Mouse (Mus musculus): ENCODE data around the gene Hist4h4. TPM values are rescaled to one million over a fixed set of nuclear protein-coding genes. Genes with fewer than 3 reads are reported as not detected.

The Hist4h4 gene
- polyA plus RNA-seq (2015; fragmentation: Nextera tagmentation; extraction: Ambion mirVana): 0.40 and 0.49 TPM in 2 replicates

DNA sequence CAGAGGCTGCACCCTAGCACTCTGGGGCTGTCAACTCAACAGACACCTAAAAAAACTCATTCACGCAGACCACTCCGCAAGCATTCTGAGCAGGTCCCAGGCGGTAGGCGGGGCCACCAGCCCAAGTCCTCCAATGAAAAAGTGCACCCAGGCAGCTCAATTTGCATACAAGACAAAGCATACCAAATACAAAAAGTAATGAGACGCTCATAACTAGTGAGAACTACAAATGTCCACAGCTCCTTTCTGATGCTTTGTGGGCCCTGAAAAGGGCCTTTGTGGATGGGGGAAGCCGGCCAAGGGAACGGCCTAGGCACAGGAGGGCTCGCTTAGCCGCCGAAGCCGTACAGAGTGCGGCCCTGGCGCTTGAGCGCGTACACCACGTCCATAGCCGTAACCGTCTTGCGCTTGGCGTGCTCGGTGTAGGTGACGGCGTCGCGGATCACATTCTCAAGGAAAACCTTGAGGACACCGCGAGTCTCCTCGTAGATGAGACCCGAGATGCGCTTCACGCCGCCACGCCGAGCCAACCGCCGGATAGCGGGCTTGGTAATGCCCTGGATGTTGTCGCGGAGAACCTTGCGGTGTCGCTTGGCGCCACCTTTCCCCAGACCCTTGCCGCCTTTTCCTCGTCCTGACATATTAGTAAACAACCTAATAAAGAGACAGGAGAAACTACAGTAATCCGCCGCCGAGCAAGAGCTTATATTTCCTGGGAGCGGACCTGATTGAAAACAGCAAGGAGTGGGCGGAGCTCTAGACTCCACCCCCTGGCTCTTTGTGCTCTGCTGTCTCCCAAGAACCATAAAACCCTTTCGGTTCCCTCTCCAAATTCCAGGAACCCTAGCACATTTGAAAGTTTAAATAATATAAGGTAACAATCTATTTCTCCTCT lies at the start of gene Hist4h4:
Hist4h4 (minus strand) TSS at position 677 of the 895 bp plus-strand sequence.
- Histone ChIP-seq H3K4me1 (ENCODE audit: control insufficient read depth, insufficient read depth, low read length) (peaks cover 13% of the 10 kb centered on the region), H3K9me3 (ENCODE audit: control insufficient read depth, low read length) (no peaks in the 10 kb centered on the region), H3K4me3 (ENCODE audit: low read length) (peak within 1 kb of the TSS; percentile 81), H3K9ac (ENCODE audit: low read depth, low read length) (peak within 1 kb of the TSS; percentile 98), H3K4me2 (ENCODE audit: low read depth, low read length) (peak within 1 kb of the TSS; percentile 88), H3K36me3 (ENCODE audit: control insufficient read depth, insufficient read depth, low read length) (no peaks in the 10 kb centered on the region), H3K27ac (ENCODE audit: low read length) (peak within 1 kb of the TSS; percentile 100), H3K27me3 (replicated peaks; ENCODE audit: control insufficient read depth, insufficient read depth, low read length) (no peaks in the 10 kb centered on the region)
- under 1% methylated on average over 50 of the region's 50 CpGs for WGBS
- ATAC-seq: peak; percentile 66

DNA sequence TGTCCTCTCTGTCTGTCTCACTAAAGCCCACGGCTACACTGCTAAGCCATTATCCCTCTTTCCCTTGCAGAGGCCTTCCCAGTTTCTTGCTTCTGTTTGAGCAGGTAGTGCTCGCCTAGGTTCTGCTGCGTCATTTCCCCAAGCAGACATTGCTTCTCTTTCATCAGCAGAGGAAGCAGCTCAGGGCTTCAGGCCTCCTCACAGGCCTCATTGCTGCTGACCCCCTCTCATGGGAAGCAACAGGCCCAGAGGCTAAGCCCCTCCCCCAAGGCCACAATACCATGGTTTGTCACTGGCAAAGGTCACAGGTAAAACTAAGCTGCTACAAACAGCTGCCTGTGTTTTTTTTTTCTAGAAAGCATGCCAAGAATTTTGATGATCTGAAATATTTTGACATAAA lies 48.5 kb upstream of the Hist4h4 start:
- no peak overlapping the region for H3K4me2 ChIP-seq (ENCODE audit: low read depth, low read length)
- H3K9me3 ChIP-seq (ENCODE audit: control insufficient read depth, low read length): no peaks in the 10 kb centered on the region
- H3K4me3 ChIP-seq (ENCODE audit: low read length): no peak overlapping the region
- no peak overlapping the region for H3K27ac ChIP-seq (ENCODE audit: low read length)
- 52% methylated on average over 3 of the region's 3 CpGs for WGBS
- no peaks in the 10 kb centered on the region for H3K27me3 ChIP-seq (replicated peaks; ENCODE audit: control insufficient read depth, insufficient read depth, low read length)
- peaks cover 18% of the 10 kb centered on the region for H3K4me1 ChIP-seq (ENCODE audit: control insufficient read depth, insufficient read depth, low read length)
- H3K36me3 ChIP-seq (ENCODE audit: control insufficient read depth, insufficient read depth, low read length): no peaks in the 10 kb centered on the region
- no peak overlapping the region for H3K9ac ChIP-seq (ENCODE audit: low read depth, low read length)
- ATAC-seq: no peak

DNA sequence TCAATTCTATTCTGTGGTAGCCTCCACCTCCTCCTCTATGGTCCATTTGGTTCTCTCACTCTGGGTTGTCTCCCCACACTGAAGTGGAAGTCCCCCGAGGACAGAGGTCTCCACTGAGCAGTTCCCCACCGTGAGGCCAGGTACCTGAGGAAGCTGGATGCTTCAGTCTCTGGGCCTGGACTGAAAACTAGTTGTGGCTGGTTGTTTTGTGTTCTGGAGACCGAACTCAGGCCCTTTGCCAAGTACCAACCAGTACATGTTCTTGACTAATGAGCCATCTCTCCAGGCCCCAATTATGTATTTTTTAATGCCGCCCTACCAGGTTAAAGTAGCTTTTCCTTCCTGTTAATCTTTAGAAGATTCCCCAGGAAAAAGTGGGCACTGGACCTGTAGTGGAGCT lies 48.1 kb upstream of the Hist4h4 start:
- no peaks in the 10 kb centered on the region for H3K36me3 ChIP-seq (ENCODE audit: control insufficient read depth, insufficient read depth, low read length)
- no peak overlapping the region for H3K4me2 ChIP-seq (ENCODE audit: low read depth, low read length)
- no peak overlapping the region for H3K27ac ChIP-seq (ENCODE audit: low read length)
- H3K9ac ChIP-seq (ENCODE audit: low read depth, low read length): no peak overlapping the region
- H3K9me3 ChIP-seq (ENCODE audit: control insufficient read depth, low read length): no peaks in the 10 kb centered on the region
- no peak for ATAC-seq
- no peaks in the 10 kb centered on the region for H3K27me3 ChIP-seq (replicated peaks; ENCODE audit: control insufficient read depth, insufficient read depth, low read length)
- 81% methylated on average over 4 of the region's 4 CpGs for WGBS
- peaks cover 14% of the 10 kb centered on the region for H3K4me1 ChIP-seq (ENCODE audit: control insufficient read depth, insufficient read depth, low read length)
- H3K4me3 ChIP-seq (ENCODE audit: low read length): no peak overlapping the region

DNA sequence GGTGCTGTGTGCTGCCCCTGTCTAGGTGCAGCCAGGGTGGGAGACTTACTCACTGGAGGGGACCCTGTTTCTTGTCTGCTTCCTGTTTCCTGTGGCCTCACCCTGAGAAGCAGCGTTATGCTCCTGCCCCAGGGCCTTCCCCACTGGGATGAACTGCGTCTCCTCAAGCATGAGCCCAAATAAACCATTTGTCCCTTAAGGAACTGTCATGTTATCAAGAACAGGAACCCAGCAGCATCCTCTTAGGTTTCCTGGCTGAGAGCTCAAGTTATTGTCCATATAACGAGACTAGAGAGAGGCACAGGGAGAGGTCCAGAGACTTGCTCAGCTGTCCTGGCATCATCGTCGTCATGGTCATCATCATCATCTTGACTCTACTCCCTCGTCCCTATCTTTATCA lies 46.1 kb upstream of the Hist4h4 start:
- no peak overlapping the region for H3K27ac ChIP-seq (ENCODE audit: low read length)
- H3K4me1 ChIP-seq (ENCODE audit: control insufficient read depth, insufficient read depth, low read length): 0 out of 2 replicates have a peak, but pooled peaks cover 3% of the 10 kb centered on the region
- no peaks in the 10 kb centered on the region for H3K27me3 ChIP-seq (replicated peaks; ENCODE audit: control insufficient read depth, insufficient read depth, low read length)
- WGBS: 75% methylated on average over 6 of the region's 6 CpGs
- no peak overlapping the region for H3K9ac ChIP-seq (ENCODE audit: low read depth, low read length)
- H3K4me2 ChIP-seq (ENCODE audit: low read depth, low read length): no peak overlapping the region
- no peaks in the 10 kb centered on the region for H3K9me3 ChIP-seq (ENCODE audit: control insufficient read depth, low read length)
- H3K4me3 ChIP-seq (ENCODE audit: low read length): no peak overlapping the region
- no peak for ATAC-seq
- H3K36me3 ChIP-seq (ENCODE audit: control insufficient read depth, insufficient read depth, low read length): no peaks in the 10 kb centered on the region

DNA sequence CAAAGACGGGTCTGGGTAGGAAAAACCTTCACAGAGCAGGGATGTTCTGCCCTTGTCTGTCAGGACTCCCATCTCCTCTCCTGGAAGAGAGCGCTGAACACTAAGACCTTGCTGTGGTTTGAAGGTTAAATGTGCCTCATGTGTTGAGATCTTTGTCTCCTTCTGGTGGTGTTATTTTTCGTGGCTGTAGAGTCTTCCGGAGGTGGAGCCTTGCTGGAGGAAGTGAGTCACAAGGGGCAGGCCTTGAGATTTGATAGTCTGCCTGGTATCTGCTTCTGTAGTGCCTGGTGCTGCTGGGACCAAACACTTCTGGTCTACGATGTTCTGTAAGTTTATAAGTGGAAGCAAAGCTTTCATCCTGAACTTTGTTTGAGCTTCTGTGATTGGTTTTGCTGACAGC lies 44.8 kb upstream of the Hist4h4 start:
- 0 out of 2 replicates have a peak, but pooled peaks cover 3% of the 10 kb centered on the region for H3K4me1 ChIP-seq (ENCODE audit: control insufficient read depth, insufficient read depth, low read length)
- H3K9ac ChIP-seq (ENCODE audit: low read depth, low read length): no peak overlapping the region
- no peaks in the 10 kb centered on the region for H3K27me3 ChIP-seq (replicated peaks; ENCODE audit: control insufficient read depth, insufficient read depth, low read length)
- no peak overlapping the region for H3K4me2 ChIP-seq (ENCODE audit: low read depth, low read length)
- H3K27ac ChIP-seq (ENCODE audit: low read length): no peak overlapping the region
- no peaks in the 10 kb centered on the region for H3K36me3 ChIP-seq (ENCODE audit: control insufficient read depth, insufficient read depth, low read length)
- no peaks in the 10 kb centered on the region for H3K9me3 ChIP-seq (ENCODE audit: control insufficient read depth, low read length)
- ATAC-seq: no peak
- no peak overlapping the region for H3K4me3 ChIP-seq (ENCODE audit: low read length)
- WGBS: 85% methylated on average over 5 of the region's 5 CpGs

DNA sequence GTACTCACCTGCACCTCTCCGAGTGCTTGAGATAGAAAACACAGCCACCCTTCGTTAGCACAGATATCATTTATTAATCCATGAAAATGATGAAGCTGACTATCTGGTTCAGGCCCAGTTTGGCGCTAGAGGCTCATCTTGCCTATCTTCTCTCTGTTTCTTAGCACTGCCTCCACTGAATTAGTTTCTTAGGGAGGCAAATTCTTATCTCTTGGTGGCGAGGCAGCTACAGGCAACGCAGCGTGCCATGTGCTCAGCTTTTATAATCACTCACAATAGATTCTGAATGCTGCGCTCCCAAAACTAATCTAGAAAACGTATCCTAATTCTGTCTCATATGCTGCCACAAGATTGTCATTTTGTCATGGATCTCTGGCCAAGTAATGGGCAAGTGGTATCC lies 44.2 kb upstream of the Hist4h4 start:
- Histone ChIP-seq H3K27ac (ENCODE audit: low read length) (no peak overlapping the region), H3K4me1 (ENCODE audit: control insufficient read depth, insufficient read depth, low read length) (0 out of 2 replicates have a peak, but pooled peaks cover 3% of the 10 kb centered on the region), H3K36me3 (ENCODE audit: control insufficient read depth, insufficient read depth, low read length) (no peaks in the 10 kb centered on the region), H3K4me3 (ENCODE audit: low read length) (no peak overlapping the region), H3K9me3 (ENCODE audit: control insufficient read depth, low read length) (no peaks in the 10 kb centered on the region), H3K27me3 (replicated peaks; ENCODE audit: control insufficient read depth, insufficient read depth, low read length) (no peaks in the 10 kb centered on the region), H3K9ac (ENCODE audit: low read depth, low read length) (no peak overlapping the region), H3K4me2 (ENCODE audit: low read depth, low read length) (no peak overlapping the region)
- 84% methylated on average over 8 of the region's 8 CpGs for WGBS
- no peak for ATAC-seq

DNA sequence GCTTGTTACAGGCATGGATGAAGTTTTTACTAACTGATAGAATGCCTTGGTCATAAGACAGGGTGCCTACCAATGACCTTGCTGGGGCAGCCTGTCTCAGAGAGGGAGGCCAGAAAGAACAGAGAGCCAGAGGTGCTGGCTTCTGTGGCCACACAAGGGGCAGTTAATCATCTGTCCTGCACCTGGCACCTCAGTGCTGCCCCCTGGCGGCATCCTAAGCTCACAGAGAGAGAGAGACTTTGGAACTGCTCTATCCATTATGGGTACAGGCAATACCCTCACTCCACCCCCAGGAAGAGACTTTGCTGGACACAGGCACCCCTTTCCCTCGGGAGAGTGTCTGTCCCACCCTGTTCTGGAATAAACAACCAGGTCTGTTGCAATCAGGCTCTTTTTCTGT lies 43.6 kb upstream of the Hist4h4 start:
- Histone ChIP-seq H3K27ac (ENCODE audit: low read length) (no peak overlapping the region), H3K9ac (ENCODE audit: low read depth, low read length) (no peak overlapping the region), H3K27me3 (replicated peaks; ENCODE audit: control insufficient read depth, insufficient read depth, low read length) (no peaks in the 10 kb centered on the region), H3K9me3 (ENCODE audit: control insufficient read depth, low read length) (no peaks in the 10 kb centered on the region), H3K4me1 (ENCODE audit: control insufficient read depth, insufficient read depth, low read length) (0 out of 2 replicates have a peak, but pooled peaks cover 3% of the 10 kb centered on the region), H3K4me2 (ENCODE audit: low read depth, low read length) (no peak overlapping the region), H3K36me3 (ENCODE audit: control insufficient read depth, insufficient read depth, low read length) (no peaks in the 10 kb centered on the region), H3K4me3 (ENCODE audit: low read length) (no peak overlapping the region)
- peak; percentile 31; the same call in 1 of the 2 replicates for ATAC-seq
- 8% methylated on average over 2 of the region's 2 CpGs for WGBS

DNA sequence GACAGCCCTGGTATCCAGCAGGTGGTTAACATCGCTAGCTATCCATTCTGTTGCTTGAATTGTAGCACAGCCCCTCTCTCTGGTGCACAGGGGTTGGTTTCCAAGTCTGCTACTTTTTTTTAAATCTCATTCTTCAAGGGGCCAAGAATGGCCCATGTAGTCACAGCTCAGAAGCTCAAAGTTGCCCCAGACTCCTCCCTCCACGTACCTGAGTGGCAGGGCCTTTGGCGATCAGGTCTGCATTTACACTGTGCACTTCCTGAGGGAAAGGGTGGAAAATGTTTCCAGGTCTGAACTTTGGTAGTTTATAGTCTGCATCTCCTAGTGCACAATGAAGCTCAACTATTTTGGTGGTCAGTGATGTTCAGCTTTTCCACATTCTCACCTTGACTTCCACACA lies 43.1 kb upstream of the Hist4h4 start:
- Histone ChIP-seq H3K4me3 (ENCODE audit: low read length) (no peak overlapping the region), H3K4me1 (ENCODE audit: control insufficient read depth, insufficient read depth, low read length) (no peaks in the 10 kb centered on the region), H3K27me3 (replicated peaks; ENCODE audit: control insufficient read depth, insufficient read depth, low read length) (no peaks in the 10 kb centered on the region), H3K27ac (ENCODE audit: low read length) (no peak overlapping the region), H3K4me2 (ENCODE audit: low read depth, low read length) (no peak overlapping the region), H3K36me3 (ENCODE audit: control insufficient read depth, insufficient read depth, low read length) (no peaks in the 10 kb centered on the region), H3K9me3 (ENCODE audit: control insufficient read depth, low read length) (no peaks in the 10 kb centered on the region), H3K9ac (ENCODE audit: low read depth, low read length) (no peak overlapping the region)
- no peak for ATAC-seq
- 89% methylated on average over 3 of the region's 3 CpGs for WGBS

DNA sequence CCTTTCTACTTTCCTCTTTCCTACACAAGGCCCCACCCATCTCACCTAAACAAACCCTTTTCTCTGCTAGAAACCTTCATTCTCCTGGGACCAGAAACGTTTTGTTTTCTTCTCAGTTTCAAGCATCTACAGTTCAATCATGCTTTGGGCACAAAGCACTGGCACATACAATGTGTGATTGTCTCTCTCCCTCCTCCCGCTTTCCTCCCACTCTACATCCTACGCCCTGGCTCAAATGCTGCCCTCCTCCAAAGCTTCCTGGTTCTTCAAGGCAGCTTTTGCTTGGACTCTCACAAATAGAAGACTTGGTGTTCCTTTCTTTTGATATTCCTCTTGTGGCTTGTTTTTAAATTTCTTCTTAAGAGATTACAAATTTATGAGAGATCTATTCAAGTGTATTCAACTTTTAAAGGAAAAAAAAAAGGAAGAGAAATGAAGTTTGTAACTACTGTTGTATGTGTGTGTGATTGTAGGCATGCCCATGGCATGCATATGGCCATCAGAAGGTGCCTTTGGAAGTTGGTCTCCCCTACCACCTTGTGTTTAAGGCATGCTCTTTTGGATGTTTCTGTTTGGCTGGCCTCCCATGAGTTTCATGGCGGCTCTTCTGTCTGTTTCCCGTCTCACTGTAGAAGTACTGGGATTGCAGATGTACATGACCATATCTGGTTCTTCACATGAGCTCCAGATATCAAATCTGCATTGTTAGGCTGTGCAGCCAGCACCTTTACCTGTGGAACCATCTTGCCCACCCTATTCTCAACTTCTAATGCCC lies 41.7 kb upstream of the Hist4h4 start:
- Histone ChIP-seq H3K27ac (ENCODE audit: low read length) (no peak overlapping the region), H3K9me3 (ENCODE audit: control insufficient read depth, low read length) (no peaks in the 10 kb centered on the region), H3K27me3 (replicated peaks; ENCODE audit: control insufficient read depth, insufficient read depth, low read length) (no peaks in the 10 kb centered on the region), H3K4me3 (ENCODE audit: low read length) (no peak overlapping the region), H3K36me3 (ENCODE audit: control insufficient read depth, insufficient read depth, low read length) (no peaks in the 10 kb centered on the region), H3K4me2 (ENCODE audit: low read depth, low read length) (no peak overlapping the region), H3K9ac (ENCODE audit: low read depth, low read length) (no peak overlapping the region), H3K4me1 (ENCODE audit: control insufficient read depth, insufficient read depth, low read length) (no peaks in the 10 kb centered on the region)
- WGBS: 71% methylated on average over 5 of the region's 5 CpGs
- ATAC-seq: no peak

Data from intestine, embryonic 16.5 days (tissue).